Mouse (Mus musculus) limb, embryonic 14.5 days (tissue): ENCODE results near the gene Bbs9. TPM values are rescaled to one million over a fixed set of nuclear protein-coding genes. Genes with fewer than 3 reads are reported as not detected.

ENCODE experiments used
- ATAC-seq: fragments of 200-750 bp; cut with Nextera tagmentation; 2 replicates; pipeline ENCODE4 v1.8.0; 2017; ENCODE audit warnings: low read depth, moderate number of reproducible peaks, moderate TSS enrichment; ENCODE audit not compliant: low FRiP score
- DNase-seq: peaks from one replicate; pipeline ENCODE4 v3.0.0-alpha.2; 2015; ENCODE audit warnings: low spot score
- H3K27ac ChIP-seq: fragments of 300-500 bp; sonication (generic); replicated peaks from 2 replicates; pipeline ENCODE4 v1.5.1; 2014; ENCODE audit warnings: low read depth, mild to moderate bottlenecking, low read length, moderate library complexity, mixed read lengths
- H3K27me3 ChIP-seq: fragments of 300-500 bp; sonication (generic); 2 replicates; pipeline ENCODE4 v1.6.1; 2014; ENCODE audit warnings: low read length, mixed read lengths; ENCODE audit not compliant: control insufficient read depth, insufficient read depth
- H3K36me3 ChIP-seq: fragments of 300-500 bp; sonication (generic); 2 replicates; pipeline ENCODE4 v1.6.1; 2014; ENCODE audit warnings: mild to moderate bottlenecking, low read length, moderate library complexity, mixed read lengths; ENCODE audit not compliant: control insufficient read depth, insufficient read depth
- H3K4me1 ChIP-seq: fragments of 300-500 bp; sonication (generic); 2 replicates; pipeline ENCODE4 v1.6.1; 2014; ENCODE audit warnings: antibody characterized with exemption, low read length, mixed read lengths; ENCODE audit not compliant: control insufficient read depth, insufficient read depth
- H3K4me2 ChIP-seq: fragments of 300-500 bp; sonication (generic); replicated peaks from 2 replicates; pipeline ENCODE4 v1.6.1; 2014; ENCODE audit warnings: low read depth, mild to moderate bottlenecking, low read length, moderate library complexity; ENCODE audit not compliant: severe bottlenecking
- H3K4me3 ChIP-seq: fragments of 300-500 bp; sonication (generic); replicated peaks from 2 replicates; pipeline ENCODE4 v1.5.1; 2014; ENCODE audit warnings: low read length
- H3K9ac ChIP-seq: fragments of 300-500 bp; sonication (generic); 2 replicates; pipeline ENCODE4 v1.6.1; 2014; ENCODE audit warnings: mild to moderate bottlenecking, low read depth, low read length, moderate library complexity; ENCODE audit not compliant: severe bottlenecking
- H3K9me3 ChIP-seq: fragments of 300-500 bp; sonication (generic); 2 replicates; pipeline ENCODE4 v1.6.1; 2016; ENCODE audit warnings: low read length; ENCODE audit not compliant: control insufficient read depth
- POLR2A ChIP-seq: fragments of 200-500 bp; IDR thresholded peaks from 2 replicates; pipeline ENCODE4 v1.8.0; 2012; ENCODE audit warnings: inconsistent platforms, mild to moderate bottlenecking, moderate library complexity, borderline replicate concordance; ENCODE audit not compliant: insufficient read depth, insufficient read length; ENCODE audit errors: extremely low read depth
- WGBS: fragments of 180-500 bp; shearing (Covaris S2); extraction: QIAGEN DNeasy Blood & Tissue Kit; methylation state at CpG from one replicate; pipeline ENCODE4 v1.1.7; 2014; 5-methylcytosine and 5-hydroxymethylcytosine counted together
- polyA plus RNA-seq, 2 experiments: library from polyadenylated mRNA; depleted of rRNA in 1 of 2; stranded (reverse) in 1 of 2; unstranded in 1 of 2; fragments of >200 nt; fragmentation: Nextera tagmentation in 1 of 2; extraction: Ambion mirVana in 1 of 2; gene quantifications; 2 replicates each; pipeline versions ENCODE4 v1.2.1 to v1.2.3; 2012 to 2014

Bbs9 gene
- polyA plus RNA-seq, 2 experiments, result 12.7 to 15.7 TPM

GRCm38 (mm10) chr9:22750779-22751545 lies 275.4 kb downstream of the Bbs9 start:
- TF ChIP-seq POLR2A, result no peak
- H3K27ac ChIP-seq, result no peak overlapping the region
- H3K9me3 ChIP-seq, result peaks cover 6% of the 10 kb centered on the region; the same call in 1 of the 2 replicates
- DNase-seq (no peak), ATAC-seq (no peak)
- H3K36me3 ChIP-seq, result no peaks in the 10 kb centered on the region
- H3K9ac ChIP-seq, result no peak overlapping the region
- H3K4me3 ChIP-seq, result no peak overlapping the region
- 65% methylated on average over 17 of the region's 17 CpGs for WGBS
- H3K4me1 ChIP-seq, result peaks cover 7% of the 10 kb centered on the region; the same call in 1 of the 2 replicates
- no peak overlapping the region for H3K4me2 ChIP-seq
- H3K27me3 ChIP-seq, result no peaks in the 10 kb centered on the region

GRCm38 (mm10) chr9:22751546-22751929 lies 276.0 kb downstream of the Bbs9 start:
- H3K4me1 ChIP-seq, result peaks cover 7% of the 10 kb centered on the region; the same call in 1 of the 2 replicates
- no peak for TF ChIP-seq POLR2A

GRCm38 (mm10) chr9:22754081-22754672 lies 278.7 kb downstream of the Bbs9 start:
- no peak for ATAC-seq
- TF ChIP-seq POLR2A, result no peak
- no peak for DNase-seq
- WGBS, result 49% methylated on average over 6 of the region's 6 CpGs
- peaks cover 5% of the 10 kb centered on the region; the same call in 1 of the 2 replicates for H3K4me1 ChIP-seq
- no peaks in the 10 kb centered on the region for H3K27me3 ChIP-seq
- no peak overlapping the region for H3K4me2 ChIP-seq
- H3K36me3 ChIP-seq, result no peaks in the 10 kb centered on the region
- H3K27ac ChIP-seq, result no peak overlapping the region
- no peak overlapping the region for H3K9ac ChIP-seq
- no peak overlapping the region for H3K4me3 ChIP-seq
- H3K9me3 ChIP-seq, result peaks cover 6% of the 10 kb centered on the region; the same call in 1 of the 2 replicates

More at GRCm38 (mm10) chr9:22751546-22751929, 276.0 kb downstream of the Bbs9 start:
- Histone ChIP-seq H3K36me3 (no peaks in the 10 kb centered on the region), H3K4me3 (no peak overlapping the region), H3K9me3 (peaks cover 6% of the 10 kb centered on the region; the same call in 1 of the 2 replicates), H3K27ac (no peak overlapping the region), H3K4me2 (no peak overlapping the region), H3K9ac (no peak overlapping the region), H3K27me3 (no peaks in the 10 kb centered on the region)
- DNase-seq (no peak), ATAC-seq (no peak)

- ATAC-seq (no peak), DNase-seq (no peak)
- WGBS, result 27% methylated on average over 3 of the region's 3 CpGs
Measured at GRCm38 (mm10) chr9:22758487-22758886, 283.0 kb downstream of the Bbs9 start.

GRCm38 (mm10) chr9:22759241-22759640 lies 283.7 kb downstream of the Bbs9 start:
- H3K27ac ChIP-seq, result no peak overlapping the region
- no peak overlapping the region for H3K4me3 ChIP-seq
- no peak for TF ChIP-seq POLR2A
- WGBS, result 47% methylated on average over 3 of the region's 3 CpGs
- peaks cover 9% of the 10 kb centered on the region for H3K4me1 ChIP-seq
- no peak overlapping the region for H3K4me2 ChIP-seq
- H3K27me3 ChIP-seq, result 0 out of 2 replicates have a peak, but pooled peaks cover 4% of the 10 kb centered on the region
- no peaks in the 10 kb centered on the region for H3K9me3 ChIP-seq
- H3K9ac ChIP-seq, result no peak overlapping the region
- no peaks in the 10 kb centered on the region for H3K36me3 ChIP-seq
- DNase-seq, result no peak
- ATAC-seq, result no peak

More at GRCm38 (mm10) chr9:22758487-22758886, 283.0 kb downstream of the Bbs9 start:
- Histone ChIP-seq H3K27ac (no peak overlapping the region), H3K36me3 (no peaks in the 10 kb centered on the region), H3K4me3 (no peak overlapping the region), H3K9me3 (no peaks in the 10 kb centered on the region), H3K9ac (no peak overlapping the region), H3K4me1 (peaks cover 9% of the 10 kb centered on the region), H3K27me3 (0 out of 2 replicates have a peak, but pooled peaks cover 1% of the 10 kb centered on the region), H3K4me2 (no peak overlapping the region)
- no peak for TF ChIP-seq POLR2A
